Mouse (Mus musculus) lung, postnatal 10 days (tissue): ENCODE measurements at regions not wholly inside any gene's neighbourhood (a gene's known extent, or its start where the extent isn't known, plus 50 kb on each side); places are given as distances from the start of the nearest gene placed in this dataset.
A peak's percentile ranks its signal among the peaks of the same experiment; 100 is the strongest.

ENCODE experiments used
- DNase-seq: peaks from one replicate; pipeline ENCODE4 v3.0.0; 2021

- DNase-seq, result no peak
These were observed 164.3 kb upstream of the Speer4f2 start for GRCm38 (mm10) chr5:17208554-17209283.

- no peak for DNase-seq
These were observed 162.2 kb upstream of the Speer4f2 start for GRCm38 (mm10) chr5:17210723-17211245.

GRCm38 (mm10) chr5:17223542-17223941 lies 149.4 kb upstream of the Speer4f2 start:
- DNase-seq, result peak; percentile 29

GRCm38 (mm10) chr5:17247732-17248606 lies 125.0 kb upstream of the Speer4f2 start:
- DNase-seq, result peak; percentile 9

- DNase-seq, result no peak
These were observed 112.2 kb upstream of the Speer4f2 start for GRCm38 (mm10) chr5:17260541-17261325.

GRCm38 (mm10) chr5:17262126-17262525 lies 110.9 kb upstream of the Speer4f2 start:
- no peak for DNase-seq

GRCm38 (mm10) chr5:17271153-17271552 lies 101.8 kb upstream of the Speer4f2 start:
- DNase-seq, result no peak

GRCm38 (mm10) chr5:17271722-17272479 lies 101.1 kb upstream of the Speer4f2 start:
- peak; percentile 55 for DNase-seq

- no peak for DNase-seq
These were observed 97.6 kb upstream of the Speer4f2 start for GRCm38 (mm10) chr5:17275346-17275745.

- DNase-seq, result no peak
These were observed 96.0 kb upstream of the Speer4f2 start for GRCm38 (mm10) chr5:17276782-17277578.

GRCm38 (mm10) chr5:17280203-17280602 lies 92.8 kb upstream of the Speer4f2 start:
- DNase-seq, result no peak

GRCm38 (mm10) chr5:17280951-17281350 lies 92.0 kb upstream of the Speer4f2 start:
- no peak for DNase-seq

GRCm38 (mm10) chr5:17289028-17289427 lies 84.0 kb upstream of the Speer4f2 start:
- no peak for DNase-seq

GRCm38 (mm10) chr5:17292559-17292958 lies 80.4 kb upstream of the Speer4f2 start:
- no peak for DNase-seq

- DNase-seq, result peak; percentile 4
These were observed 76.4 kb upstream of the Speer4f2 start for GRCm38 (mm10) chr5:17296571-17297035.

GRCm38 (mm10) chr5:17299846-17300245 lies 73.1 kb upstream of the Speer4f2 start:
- DNase-seq, result no peak

GRCm38 (mm10) chr5:17321501-17321900 lies 51.5 kb upstream of the Speer4f2 start:
- no peak for DNase-seq
